Mouse (Mus musculus) embryonic facial prominence, embryonic 12.5 days (tissue): ENCODE data around the gene Fig4. TPM values are rescaled to one million over a fixed set of nuclear protein-coding genes. Genes with fewer than 3 reads are reported as not detected.
A peak's percentile ranks its signal among the peaks of the same experiment; 100 is the strongest.

ENCODE experiments used
- ATAC-seq: fragments of 200-750 bp; cut with Nextera tagmentation; 2 replicates; pipeline ENCODE4 v1.8.0; 2017; ENCODE audit not compliant: insufficient number of reproducible peaks, insufficient read depth, low FRiP score, low TSS enrichment
- H3K27ac ChIP-seq: fragments of 300-500 bp; sonication (generic); 2 replicates; pipeline ENCODE4 v1.5.1; 2016; ENCODE audit warnings: mild to moderate bottlenecking
- H3K27me3 ChIP-seq: fragments of 300-500 bp; sonication (generic); 2 replicates; pipeline ENCODE4 v1.6.1; 2016; ENCODE audit warnings: mild to moderate bottlenecking, moderate library complexity
- H3K36me3 ChIP-seq: fragments of 300-500 bp; sonication (generic); 2 replicates; pipeline ENCODE4 v1.6.1; 2016; ENCODE audit warnings: mild to moderate bottlenecking
- H3K4me1 ChIP-seq: fragments of 300-500 bp; sonication (generic); 2 replicates; pipeline ENCODE4 v1.6.1; 2016
- H3K4me2 ChIP-seq: fragments of 300-500 bp; sonication (generic); replicated peaks from 2 replicates; pipeline ENCODE4 v1.6.1; 2016; ENCODE audit warnings: mild to moderate bottlenecking, moderate library complexity
- H3K4me3 ChIP-seq: fragments of 300-500 bp; sonication (generic); 2 replicates; pipeline ENCODE4 v1.5.1; 2016; ENCODE audit warnings: mild to moderate bottlenecking
- H3K9ac ChIP-seq: fragments of 300-500 bp; sonication (generic); 2 replicates; pipeline ENCODE4 v1.6.1; 2016; ENCODE audit warnings: mild to moderate bottlenecking, moderate library complexity
- H3K9me3 ChIP-seq: fragments of 300-500 bp; sonication (generic); 2 replicates; pipeline ENCODE4 v1.6.1; 2016; ENCODE audit warnings: mild to moderate bottlenecking, moderate library complexity
- WGBS: fragments of 180-500 bp; shearing (Covaris S2); methylation state at CpG from one replicate; pipeline ENCODE4 v1.1.7; 2016; 5-methylcytosine and 5-hydroxymethylcytosine counted together
- polyA plus RNA-seq: library from polyadenylated mRNA; unstranded; fragments of >200 nt; fragmentation: Nextera tagmentation; extraction: Ambion mirVana; gene quantifications from 2 replicates; pipeline ENCODE4 v1.2.1, GENCODE M21; 2016

Fig4 gene
- polyA plus RNA-seq, 1 experiment from 2014 or later: 13.3 TPM

GRCm38 (mm10) chr10:41291021-41291420 is 12.0 kb downstream of the Fig4 start:
- H3K27me3 ChIP-seq: no peaks in the 10 kb centered on the region
- H3K9ac ChIP-seq: no peak overlapping the region
- no peak overlapping the region for H3K4me2 ChIP-seq
- 75% methylated on average over 2 of the region's 2 CpGs for WGBS
- H3K4me3 ChIP-seq: no peak overlapping the region
- ATAC-seq: no peak
- H3K4me1 ChIP-seq: peaks cover 17% of the 10 kb centered on the region
- H3K27ac ChIP-seq: no peak overlapping the region
- H3K9me3 ChIP-seq: no peaks in the 10 kb centered on the region
- H3K36me3 ChIP-seq: no peaks in the 10 kb centered on the region

- peak; percentile 85 for ATAC-seq
- Histone ChIP-seq H3K4me2 (no peak overlapping the region; the same call in 1 of the 2 replicates), H3K27me3 (no peaks in the 10 kb centered on the region), H3K9ac (no peak overlapping the region), H3K9me3 (no peaks in the 10 kb centered on the region), H3K27ac (no peak overlapping the region), H3K36me3 (0 out of 2 replicates have a peak, but pooled peaks cover 1% of the 10 kb centered on the region), H3K4me1 (peaks cover 17% of the 10 kb centered on the region), H3K4me3 (no peak overlapping the region)
- 40% methylated on average over 16 of the region's 16 CpGs for WGBS
These were observed 14.2 kb downstream of the Fig4 start for GRCm38 (mm10) chr10:41288771-41289415.

GRCm38 (mm10) chr10:41288074-41288473 is 15.0 kb downstream of the Fig4 start:
- no peak overlapping the region for H3K9ac ChIP-seq
- H3K36me3 ChIP-seq: 0 out of 2 replicates have a peak, but pooled peaks cover 4% of the 10 kb centered on the region
- no peak overlapping the region for H3K27ac ChIP-seq
- 83% methylated on average over 1 of the region's 1 CpGs for whole genome bisulfite sequencing
- H3K4me2 ChIP-seq: no peak overlapping the region
- no peaks in the 10 kb centered on the region for H3K9me3 ChIP-seq
- no peak for ATAC-seq
- H3K27me3 ChIP-seq: no peaks in the 10 kb centered on the region
- H3K4me3 ChIP-seq: no peak overlapping the region
- H3K4me1 ChIP-seq: peaks cover 9% of the 10 kb centered on the region

GRCm38 (mm10) chr10:41287618-41288017 is 15.4 kb downstream of the Fig4 start:
- 85% methylated on average over 3 of the region's 3 CpGs for WGBS
- Histone ChIP-seq H3K27ac (no peak overlapping the region), H3K4me1 (peaks cover 6% of the 10 kb centered on the region; the same call in 1 of the 2 replicates), H3K27me3 (no peaks in the 10 kb centered on the region), H3K36me3 (0 out of 2 replicates have a peak, but pooled peaks cover 4% of the 10 kb centered on the region), H3K9me3 (no peaks in the 10 kb centered on the region), H3K4me3 (no peak overlapping the region), H3K4me2 (no peak overlapping the region), H3K9ac (no peak overlapping the region)
- no peak for ATAC-seq

- H3K27me3 ChIP-seq: no peaks in the 10 kb centered on the region
- H3K36me3 ChIP-seq: 0 out of 2 replicates have a peak, but pooled peaks cover 4% of the 10 kb centered on the region
- H3K27ac ChIP-seq: no peak overlapping the region
- H3K9ac ChIP-seq: no peak overlapping the region
- H3K4me2 ChIP-seq: no peak overlapping the region
- ATAC-seq: no peak
- WGBS: 81% methylated on average over 2 of the region's 2 CpGs
- H3K4me1 ChIP-seq: peaks cover 3% of the 10 kb centered on the region; the same call in 1 of the 2 replicates
- no peak overlapping the region for H3K4me3 ChIP-seq
- H3K9me3 ChIP-seq: no peaks in the 10 kb centered on the region
These were observed 21.0 kb downstream of the Fig4 start for GRCm38 (mm10) chr10:41282086-41282485.

- Histone ChIP-seq H3K27me3 (no peaks in the 10 kb centered on the region), H3K4me2 (no peak overlapping the region), H3K27ac (no peak overlapping the region), H3K4me1 (peaks cover 3% of the 10 kb centered on the region; the same call in 1 of the 2 replicates), H3K36me3 (0 out of 2 replicates have a peak, but pooled peaks cover 4% of the 10 kb centered on the region), H3K4me3 (no peak overlapping the region), H3K9me3 (no peaks in the 10 kb centered on the region), H3K9ac (no peak overlapping the region)
- ATAC-seq: no peak
- WGBS: 90% methylated on average over 2 of the region's 2 CpGs
These were observed 22.3 kb downstream of the Fig4 start for GRCm38 (mm10) chr10:41280796-41281195.

- Histone ChIP-seq H3K27me3 (no peaks in the 10 kb centered on the region), H3K4me3 (no peak overlapping the region), H3K9ac (no peak overlapping the region), H3K4me2 (no peak overlapping the region), H3K27ac (no peak overlapping the region), H3K4me1 (peaks cover 3% of the 10 kb centered on the region; the same call in 1 of the 2 replicates), H3K36me3 (0 out of 2 replicates have a peak, but pooled peaks cover 4% of the 10 kb centered on the region), H3K9me3 (no peaks in the 10 kb centered on the region)
- ATAC-seq: no peak
- 71% methylated on average over 6 of the region's 6 CpGs for WGBS
These were observed 22.9 kb downstream of the Fig4 start for GRCm38 (mm10) chr10:41280177-41280576.

- Histone ChIP-seq H3K4me1 (peaks cover 3% of the 10 kb centered on the region; the same call in 1 of the 2 replicates), H3K27me3 (no peaks in the 10 kb centered on the region), H3K4me2 (no peak overlapping the region), H3K9me3 (no peaks in the 10 kb centered on the region), H3K27ac (no peak overlapping the region), H3K9ac (no peak overlapping the region), H3K36me3 (0 out of 2 replicates have a peak, but pooled peaks cover 2% of the 10 kb centered on the region), H3K4me3 (no peak overlapping the region)
- no peak for ATAC-seq
- WGBS: 80% methylated on average over 1 of the region's 1 CpGs
These were observed 24.3 kb downstream of the Fig4 start for GRCm38 (mm10) chr10:41278808-41279207.

GRCm38 (mm10) chr10:41274871-41275270 is 28.2 kb downstream of the Fig4 start:
- peaks cover 3% of the 10 kb centered on the region; the same call in 1 of the 2 replicates for H3K4me1 ChIP-seq
- H3K4me2 ChIP-seq: no peak overlapping the region
- WGBS: 88% methylated on average over 1 of the region's 1 CpGs
- no peak for ATAC-seq
- no peak overlapping the region for H3K4me3 ChIP-seq
- H3K27me3 ChIP-seq: no peaks in the 10 kb centered on the region
- no peaks in the 10 kb centered on the region for H3K36me3 ChIP-seq
- no peak overlapping the region for H3K9ac ChIP-seq
- no peaks in the 10 kb centered on the region for H3K9me3 ChIP-seq
- no peak overlapping the region for H3K27ac ChIP-seq

GRCm38 (mm10) chr10:41271860-41272259 is 31.2 kb downstream of the Fig4 start:
- Histone ChIP-seq H3K4me1 (no peaks in the 10 kb centered on the region), H3K27ac (no peak overlapping the region), H3K27me3 (no peaks in the 10 kb centered on the region), H3K4me2 (no peak overlapping the region), H3K4me3 (no peak overlapping the region), H3K9me3 (no peaks in the 10 kb centered on the region), H3K9ac (no peak overlapping the region), H3K36me3 (no peaks in the 10 kb centered on the region)
- whole genome bisulfite sequencing: 39% methylated on average over 7 of the region's 7 CpGs
- ATAC-seq: no peak

- H3K4me1 ChIP-seq: peaks cover 3% of the 10 kb centered on the region; the same call in 1 of the 2 replicates
- no peak overlapping the region for H3K4me2 ChIP-seq
- H3K4me3 ChIP-seq: no peak overlapping the region
- H3K27ac ChIP-seq: no peak overlapping the region
- no peaks in the 10 kb centered on the region for H3K27me3 ChIP-seq
- no peak overlapping the region for H3K9ac ChIP-seq
- H3K36me3 ChIP-seq: peaks cover 4% of the 10 kb centered on the region; the same call in 1 of the 2 replicates
- no peak for ATAC-seq
- H3K9me3 ChIP-seq: no peaks in the 10 kb centered on the region
These were observed 41.2 kb downstream of the Fig4 start for GRCm38 (mm10) chr10:41261889-41262288.

GRCm38 (mm10) chr10:41261218-41261617 is 41.8 kb downstream of the Fig4 start:
- Histone ChIP-seq H3K9me3 (no peaks in the 10 kb centered on the region), H3K4me3 (no peak overlapping the region), H3K27me3 (no peaks in the 10 kb centered on the region), H3K9ac (no peak overlapping the region), H3K36me3 (peaks cover 4% of the 10 kb centered on the region; the same call in 1 of the 2 replicates), H3K4me2 (no peak overlapping the region), H3K4me1 (peaks cover 3% of the 10 kb centered on the region; the same call in 1 of the 2 replicates), H3K27ac (no peak overlapping the region)
- 45% methylated on average over 1 of the region's 1 CpGs for WGBS
- no peak for ATAC-seq
